Mouse (Mus musculus): ENCODE data around the gene Slc26a11. TPM values are rescaled to one million over a fixed set of nuclear protein-coding genes. Genes with fewer than 3 reads are reported as not detected.

The Slc26a11 gene
- polyA plus RNA-seq, 1 experiment, result 21.7 TPM

GRCm38 (mm10) chr11:119428649-119429136, 73.3 kb downstream of the Slc26a11 start:
- Histone ChIP-seq H3K4me3 (ENCODE audit: control insufficient read depth, insufficient read depth, low read length) (no peak overlapping the region), H3K4me1 (replicated peaks; ENCODE audit: control insufficient read depth, insufficient read depth, low read length) (peaks cover 16% of the 10 kb centered on the region), H3K36me3 (ENCODE audit: control insufficient read depth, insufficient read depth, low read length) (peaks cover 11% of the 10 kb centered on the region), H3K27ac (ENCODE audit: control insufficient read depth, insufficient read depth, low read length) (peak overlapping the region; percentile 92), H3K27me3 (ENCODE audit: control insufficient read depth, insufficient read depth, low read length) (no peaks in the 10 kb centered on the region)
- WGBS, result 2% methylated on average over 32 of the region's 35 CpGs
- peak; percentile 80 for DNase-seq
- no peak for TF ChIP-seq POLR2A (IDR thresholded peaks at IDR 0.05; ENCODE audit: control insufficient read depth, extremely low read depth, insufficient read depth, low read length, poor library complexity)
- no peak for TF ChIP-seq CTCF (IDR thresholded peaks at IDR 0.05; ENCODE audit: borderline replicate concordance, control insufficient read depth, extremely low read depth, insufficient read depth, low read length, poor library complexity)

Other genes starting within 250 kb of the Slc26a11 start
- 10.8 and 12.0 TPM in 2 replicates for gene Tbc1d16, start 127.1 kb upstream of the Slc26a11 start, polyA plus RNA-seq (2012; rRNA removed)
- gene Ccdc40, start 127.0 kb upstream of the Slc26a11 start, polyA plus RNA-seq (2012; rRNA removed), result 1.8 and 2.5 TPM in 2 replicates
- 80.0 and 94.8 TPM in 2 replicates for gene Gaa, start 87.7 kb upstream of the Slc26a11 start, polyA plus RNA-seq (2012; rRNA removed)
- gene Eif4a3, start 55.5 kb upstream of the Slc26a11 start, polyA plus RNA-seq (2012; rRNA removed), result 178 and 196 TPM in 2 replicates
- gene Card14, start 47.8 kb upstream of the Slc26a11 start, polyA plus RNA-seq (2012; rRNA removed), result 0.90 and 0.94 TPM in 2 replicates
- 28.6 and 36.5 TPM in 2 replicates for gene Sgsh, start within 50 bp of the Slc26a11 start, polyA plus RNA-seq (2012; rRNA removed)
- 47.9 and 52.5 TPM in 2 replicates for gene Rnf213, start 37.5 kb downstream of the Slc26a11 start, polyA plus RNA-seq (2012; rRNA removed)
- 30.7 and 31.1 TPM in 2 replicates for gene Endov, start 135.8 kb downstream of the Slc26a11 start, polyA plus RNA-seq (2012; rRNA removed)
- 0.85 and 0.89 TPM in 2 replicates for gene Nptx1, start 192.2 kb downstream of the Slc26a11 start, polyA plus RNA-seq (2012; rRNA removed)
- 58.7 and 61.4 TPM in 2 replicates for gene Rptor, start 247.3 kb downstream of the Slc26a11 start, polyA plus RNA-seq (2012; rRNA removed)

All from thymus, adult 2 months (tissue).